Mouse (Mus musculus): ENCODE measurements at regions not wholly inside any gene's neighbourhood (a gene's known extent, or its start where the extent isn't known, plus 50 kb on each side); places are given as distances from the start of the nearest gene placed in this dataset.

DNA sequence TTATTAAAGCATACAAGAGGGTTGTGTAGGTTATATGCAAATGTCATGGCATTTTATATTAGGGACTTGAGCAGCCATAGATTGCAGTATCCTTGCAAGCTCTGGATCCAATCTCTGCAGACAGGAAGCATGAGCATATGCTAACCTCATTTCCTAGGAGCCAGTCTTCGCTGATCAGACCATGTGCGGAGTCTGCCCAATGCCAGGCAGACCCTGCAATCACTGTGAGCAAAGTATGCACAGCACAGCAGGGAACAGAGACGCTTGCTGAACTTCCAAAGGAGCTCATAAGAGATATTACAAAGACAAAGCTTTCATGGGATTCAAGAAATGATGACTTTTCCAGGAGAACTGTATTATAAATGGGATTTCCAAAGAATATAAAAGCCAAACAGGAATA, 65.2 kb upstream of the Fbxl4 start:
- no peak for DNase-seq (ENCODE audit: extremely low spot score, low spot score)

DNA sequence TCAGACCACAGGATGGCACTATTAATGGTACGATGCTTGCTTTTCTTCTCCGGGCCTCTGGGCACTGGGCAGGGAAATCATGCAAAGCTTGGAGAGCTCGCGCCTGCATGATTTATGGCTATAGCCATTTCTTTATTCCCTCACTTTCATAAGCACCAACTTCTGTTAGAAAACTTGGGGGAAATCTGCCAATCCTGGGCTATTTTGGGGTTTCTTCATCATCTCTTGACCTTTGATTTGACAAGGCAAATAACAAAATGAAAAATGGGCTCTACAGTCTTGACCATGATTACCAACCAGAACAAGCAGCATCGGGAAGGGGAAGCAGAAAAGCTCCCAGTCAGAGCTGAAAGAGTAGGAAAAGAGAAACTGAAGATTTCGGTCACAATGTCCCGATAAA, 57.1 kb upstream of the Fbxl4 start:
- DNase-seq (ENCODE audit: extremely low spot score, low spot score), result no peak

DNA sequence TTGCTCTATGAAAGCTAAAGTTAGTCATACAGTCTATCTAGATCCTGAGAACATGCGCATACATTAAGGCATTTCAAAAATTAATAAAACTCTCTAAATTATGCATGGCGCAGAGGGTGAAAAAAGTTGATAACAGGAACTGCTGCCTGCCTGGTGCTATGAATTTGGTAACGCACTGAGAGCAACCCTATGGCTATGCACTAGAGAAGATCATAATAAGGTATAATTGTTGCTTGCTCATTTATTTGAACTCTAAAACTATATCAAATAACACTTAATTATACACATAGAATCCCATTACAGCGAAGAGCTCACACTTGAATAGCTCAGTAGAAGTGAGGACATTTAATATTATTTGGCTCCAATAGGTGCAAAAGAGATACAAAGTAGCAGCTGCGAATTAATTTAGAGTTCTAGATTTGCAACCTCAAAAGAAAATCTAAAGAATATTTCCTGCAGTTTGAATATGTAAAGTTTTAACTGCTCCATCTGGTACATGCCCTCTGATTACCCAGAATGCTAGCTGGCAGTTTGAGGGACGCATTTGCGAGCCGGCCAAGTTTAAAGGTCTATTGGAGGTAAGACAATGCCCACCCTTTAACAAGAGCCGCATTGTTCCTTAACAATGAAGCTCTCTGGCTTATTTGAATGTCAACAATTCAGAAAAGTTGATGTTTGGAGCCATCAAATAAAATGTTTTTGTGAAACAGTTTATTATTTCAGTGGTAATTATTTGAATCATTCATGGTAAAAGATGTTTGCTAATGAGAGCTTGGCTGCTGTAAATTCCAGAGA, 56.0 kb upstream of the Fbxl4 start:
- DNase-seq (ENCODE audit: extremely low spot score, low spot score), result no peak

DNA sequence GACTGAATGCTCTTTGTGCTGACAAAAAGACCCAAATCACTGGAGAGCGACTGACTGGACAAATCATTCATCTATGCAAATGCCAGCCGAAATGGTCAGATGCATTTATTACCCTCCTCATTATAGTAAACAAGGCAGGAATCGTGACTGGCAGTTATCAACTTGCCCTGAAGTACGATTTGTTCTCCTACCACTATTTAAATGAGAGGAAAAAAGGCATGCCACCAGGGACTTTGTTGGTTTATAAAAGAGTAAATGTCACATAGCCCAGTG, 55.5 kb upstream of the Fbxl4 start:
- no peak for DNase-seq (ENCODE audit: extremely low spot score, low spot score)

DNA sequence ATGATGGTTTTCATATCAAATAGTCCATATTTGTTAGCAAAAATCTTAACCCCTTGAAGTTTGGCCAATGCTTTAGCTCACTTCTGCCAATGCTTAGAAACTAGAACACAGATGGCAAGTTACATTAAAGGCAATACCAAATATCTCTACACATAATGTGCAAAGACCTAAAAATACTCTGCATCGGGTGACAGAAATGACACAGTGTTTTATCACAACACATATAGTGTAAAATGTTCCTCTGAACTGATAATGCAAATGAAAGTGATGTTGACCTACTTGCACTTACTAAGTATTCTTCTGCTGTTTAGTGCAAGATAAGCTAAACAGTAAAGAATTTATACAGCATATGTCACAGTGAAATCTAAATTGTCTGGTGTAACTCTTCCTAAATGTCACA, 55.1 kb upstream of the Fbxl4 start:
- no peak for DNase-seq (ENCODE audit: extremely low spot score, low spot score)

Data from neural tube, embryonic 10.5 days (tissue).